Mouse (Mus musculus): ENCODE measurements around the gene Kcnj12. TPM values are rescaled to one million over a fixed set of nuclear protein-coding genes. Genes with fewer than 3 reads are reported as not detected.

The Kcnj12 gene
- total and polyA plus RNA-seq, 3 experiments = not detected

GRCm38 (mm10) chr11:61021129-61021528 lies 1.2 kb upstream of the Kcnj12 start:
- Histone ChIP-seq H3K9me3 (replicated peaks; ENCODE audit: insufficient read depth, low read length) (no peaks in the 10 kb centered on the region), H3K27me3 (ENCODE audit: control insufficient read depth in 1 of 2, insufficient read depth in 2 of 2, low read length in 2 of 2) (peaks cover 6 to 7% of the 10 kb centered on the region in 2 experiments; a peak in 3 of 4 replicates), H3K4me3 (ENCODE audit: control insufficient read depth in 1 of 2, insufficient read depth in 1 of 2, low read depth in 2 of 2, low read length in 2 of 2) (no peak overlapping the region), H3K36me3 (ENCODE audit: control insufficient read depth in 1 of 2, insufficient read depth in 2 of 2, low read length in 2 of 2) (no peaks in the 10 kb centered on the region), H3K9ac (ENCODE audit: control insufficient read depth, low read depth, low read length, poor library complexity, severe bottlenecking) (no peak overlapping the region), H3K79me2 (ENCODE audit: control insufficient read depth, insufficient read depth, low read length, poor library complexity) (no peaks in the 10 kb centered on the region), H3K27ac (ENCODE audit: control insufficient read depth, low read depth, low read length) (no peak overlapping the region), H3K4me1 (ENCODE audit: control insufficient read depth in 1 of 2, insufficient read depth in 2 of 2, low read length in 2 of 2) (no peaks in the 10 kb centered on the region)
- no peak for DNase-seq (ENCODE audit: low read depth, low spot score)
- no peak for TF ChIP-seq MXI1 (IDR thresholded peaks at IDR 0.05; ENCODE audit: low read depth, low read length)
- TF ChIP-seq EP300 (IDR thresholded peaks at IDR 0.05; ENCODE audit: low read depth in 1 of 2, low read length in 2 of 2) = no peak
- no peak for TF ChIP-seq E2F4 (IDR thresholded peaks at IDR 0.05; ENCODE audit: borderline replicate concordance, low read depth, low read length)
- TF ChIP-seq ZC3H11A (IDR thresholded peaks at IDR 0.05; ENCODE audit: low read depth, low read length) = no peak
- TF ChIP-seq USF1 (IDR thresholded peaks at IDR 0.05; ENCODE audit: low read depth, low read length) = no peak
- no peak for TF ChIP-seq RAD21 (IDR thresholded peaks at IDR 0.05; ENCODE audit: low read depth, low read length)
- no peak for TF ChIP-seq NRF1 (IDR thresholded peaks at IDR 0.05; ENCODE audit: insufficient read depth, low read depth, low read length, poor library complexity, severe bottlenecking)
- TF ChIP-seq CHD1 (IDR thresholded peaks at IDR 0.05; ENCODE audit: low read depth, low read length) = no peak
- no peak for TF ChIP-seq BHLHE40 (IDR thresholded peaks at IDR 0.05; ENCODE audit: borderline replicate concordance, low read depth, low read length)
- no peak for TF ChIP-seq KAT2A (conservative IDR thresholded peaks at IDR 0.05; ENCODE audit: low read depth, low read length)

GRCm38 (mm10) chr11:61021676-61022549 lies 451 bp upstream of the Kcnj12 start:
- no peak overlapping the region for H3K27ac ChIP-seq (ENCODE audit: control insufficient read depth, low read depth, low read length)
- TF ChIP-seq USF2 (IDR thresholded peaks at IDR 0.05; ENCODE audit: borderline replicate concordance in 1 of 2, insufficient read depth in 1 of 2, low read depth in 1 of 2, low read length in 2 of 2) (no peak), KAT2A (conservative IDR thresholded peaks at IDR 0.05; ENCODE audit: low read depth, low read length) (no peak), ELF1 (IDR thresholded peaks at IDR 0.05; ENCODE audit: low read depth, low read length) (no peak), CTCF (IDR thresholded peaks at IDR 0.05 in 2 of 3, conservative IDR thresholded peaks at IDR 0.05 in 1 of 3; ENCODE audit: control insufficient read depth in 1 of 3, insufficient read depth in 1 of 3, low read depth in 2 of 3, low read length in 3 of 3, poor library complexity in 1 of 3, severe bottlenecking in 1 of 3) (no peak), NRF1 (IDR thresholded peaks at IDR 0.05; ENCODE audit: insufficient read depth, low read depth, low read length, poor library complexity, severe bottlenecking) (no peak), MAX (IDR thresholded peaks at IDR 0.05; ENCODE audit: low read length) (no peak)
- H3K27me3 ChIP-seq (ENCODE audit: control insufficient read depth in 1 of 2, insufficient read depth in 2 of 2, low read length in 2 of 2) = peaks cover 5 to 7% of the 10 kb centered on the region in 2 experiments
- no peaks in the 10 kb centered on the region for H3K36me3 ChIP-seq (ENCODE audit: control insufficient read depth in 1 of 2, insufficient read depth in 2 of 2, low read length in 2 of 2)
- no peak for DNase-seq (ENCODE audit: low read depth, low spot score)
- H3K9ac ChIP-seq (ENCODE audit: control insufficient read depth, low read depth, low read length, poor library complexity, severe bottlenecking) = no peak overlapping the region
- H3K79me2 ChIP-seq (ENCODE audit: control insufficient read depth, insufficient read depth, low read length, poor library complexity) = no peaks in the 10 kb centered on the region
- H3K4me1 ChIP-seq (ENCODE audit: control insufficient read depth in 1 of 2, insufficient read depth in 2 of 2, low read length in 2 of 2) = no peaks in the 10 kb centered on the region
- no peak overlapping the region for H3K4me3 ChIP-seq (ENCODE audit: control insufficient read depth in 1 of 2, insufficient read depth in 1 of 2, low read depth in 2 of 2, low read length in 2 of 2)
- H3K9me3 ChIP-seq (replicated peaks; ENCODE audit: insufficient read depth, low read length) = no peaks in the 10 kb centered on the region
